Mouse (Mus musculus) brain, embryonic 14.5 days (tissue): ENCODE results near the gene Atp6v1e1. TPM values are rescaled to one million over a fixed set of nuclear protein-coding genes. Genes with fewer than 3 reads are reported as not detected.
A peak's percentile ranks its signal among the peaks of the same experiment; 100 is the strongest.

ENCODE experiments used
- DNase-seq: peaks from one replicate; pipeline ENCODE4 v3.0.0-alpha.2; 2011; ENCODE audit warnings: low read depth
- CTCF ChIP-seq: fragments of 200-500 bp; IDR thresholded peaks from 2 replicates; pipeline ENCODE4 v1.5.1; 2012; ENCODE audit warnings: inconsistent platforms, mild to moderate bottlenecking, moderate library complexity, borderline replicate concordance; ENCODE audit not compliant: insufficient read depth, insufficient read length; ENCODE audit errors: extremely low read depth
- POLR2A ChIP-seq: fragments of 200-500 bp; IDR thresholded peaks from 2 replicates; pipeline ENCODE4 v1.6.1; 2012; ENCODE audit warnings: mild to moderate bottlenecking, inconsistent platforms, borderline replicate concordance; ENCODE audit not compliant: poor library complexity, insufficient read depth, insufficient read length, severe bottlenecking; ENCODE audit errors: extremely low read depth
- polyA plus RNA-seq: library from polyadenylated mRNA; depleted of rRNA; stranded (reverse); fragments of >200 nt; gene quantifications from 2 replicates; pipeline ENCODE4 v1.2.3, GENCODE M21; 2012

The Atp6v1e1 gene
- polyA plus RNA-seq, 1 experiment, result 195 TPM

DNA sequence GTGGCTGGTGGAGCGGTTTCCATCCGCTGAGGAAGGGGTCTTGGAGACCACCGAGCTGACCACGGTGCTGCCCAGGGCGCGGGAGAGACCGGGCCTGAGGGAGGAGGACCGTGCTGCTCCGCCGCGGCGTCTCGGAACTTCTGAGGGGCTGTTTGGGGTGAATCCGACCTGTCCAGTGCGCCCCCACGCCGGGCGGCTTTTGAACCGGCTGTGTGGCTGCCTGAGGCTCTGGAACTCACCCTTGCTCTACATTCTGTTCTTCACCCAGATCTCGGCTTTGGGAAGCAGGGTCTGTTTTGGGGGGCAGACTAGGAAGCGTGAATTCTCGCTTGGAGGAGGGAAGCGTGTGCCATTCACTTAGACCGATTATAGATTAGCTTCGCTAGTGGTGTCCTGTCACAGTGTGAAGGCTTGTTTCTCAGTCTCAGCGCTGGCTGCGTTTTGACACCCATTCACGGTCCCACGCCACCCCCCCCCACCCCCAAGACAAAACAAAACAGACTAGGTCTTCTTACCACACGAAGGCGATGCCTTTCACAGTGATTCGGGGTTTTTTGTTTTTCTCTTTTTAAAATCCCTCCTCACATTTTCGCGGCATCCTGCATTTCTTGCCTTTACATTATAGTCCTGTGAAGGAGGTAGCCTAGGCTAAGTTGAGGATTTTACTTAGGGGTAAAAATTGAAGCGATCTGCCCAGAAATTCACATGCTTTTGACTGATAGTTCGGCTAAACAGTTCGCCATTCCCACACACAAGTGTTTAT lies 14.0 kb upstream of the Atp6v1e1 start:
- TF ChIP-seq POLR2A (no peak), CTCF (no peak)
- DNase-seq, result no peak

DNA sequence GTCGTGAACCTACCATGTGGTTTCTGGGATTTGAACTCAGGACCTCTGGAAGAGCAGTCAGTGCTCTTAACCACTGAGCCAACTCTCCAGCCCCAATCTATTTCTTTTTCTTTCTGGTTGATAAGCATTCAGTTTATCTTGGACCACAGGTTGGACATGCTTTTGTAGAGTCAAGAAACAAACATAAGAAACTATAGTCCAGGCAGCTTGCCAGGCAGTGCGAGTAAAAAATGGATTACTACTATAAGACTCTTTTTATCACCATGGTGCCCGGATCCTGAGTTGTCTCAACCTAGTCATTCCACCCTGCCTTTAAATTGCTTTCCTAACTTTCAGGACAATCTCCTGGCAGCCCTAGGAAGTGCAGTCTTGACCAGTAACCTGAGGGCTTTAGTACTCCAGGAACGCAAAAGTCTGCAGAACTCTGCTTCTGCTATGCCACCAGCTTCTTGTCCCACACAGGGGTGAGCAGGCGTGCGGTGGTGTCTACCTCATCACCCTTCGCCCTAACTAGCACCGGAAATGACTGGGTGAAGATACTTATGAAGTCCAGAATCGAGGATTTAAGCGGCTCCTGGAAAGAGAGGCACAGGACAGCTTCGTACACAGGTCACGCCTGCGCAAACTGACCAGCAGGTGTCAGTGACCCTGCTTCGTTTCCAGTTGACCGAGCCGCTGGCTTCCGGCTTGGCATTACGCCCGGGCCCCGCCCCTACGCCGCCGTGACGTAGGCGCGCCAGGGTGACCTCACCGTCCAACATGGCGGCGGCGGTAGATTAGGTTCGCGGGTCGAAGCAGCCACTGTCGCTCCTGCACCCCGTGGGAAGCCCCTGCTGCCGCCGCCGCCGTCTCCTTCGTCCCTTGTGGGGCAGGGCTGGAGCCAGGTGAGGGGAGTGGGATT lies 13.1 kb upstream of the Atp6v1e1 start, which contains the start of gene Bcl2l13:
TSS of gene Bcl2l13 (plus strand) at position 739 of the 901 bp plus-strand sequence.
- DNase-seq, result peak; percentile 93
- TF ChIP-seq CTCF (peak; percentile 16; the same call in 1 of the 2 replicates), POLR2A (peak; percentile 78)

DNA sequence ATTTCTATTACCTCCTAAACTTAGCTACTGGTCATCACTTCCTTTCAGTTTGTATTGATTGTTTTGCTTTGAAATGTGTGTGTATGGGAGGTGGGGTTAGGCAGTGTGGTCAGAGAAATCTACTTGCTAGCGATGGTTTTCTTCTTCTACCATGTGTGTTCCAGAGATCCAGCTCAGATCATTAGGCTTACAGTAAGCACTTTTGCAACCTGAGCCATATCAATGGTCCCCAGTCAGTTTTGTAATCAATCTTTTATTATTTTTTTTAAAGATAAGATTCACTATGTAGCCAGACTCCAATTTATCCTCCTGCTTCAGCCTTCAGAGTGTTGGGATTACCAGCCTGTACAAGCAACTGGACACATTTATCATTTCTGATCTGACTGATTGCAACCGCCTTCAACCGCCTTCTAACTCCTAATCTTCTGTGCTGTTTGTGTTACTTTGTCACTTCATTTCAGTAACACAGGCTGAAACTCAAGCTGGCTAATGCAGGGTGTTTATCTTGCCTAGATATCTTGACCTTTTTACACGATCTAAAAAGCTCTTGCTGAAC lies 12.3 kb upstream of the Atp6v1e1 start:
- no peak for DNase-seq
- TF ChIP-seq POLR2A, result no peak

DNA sequence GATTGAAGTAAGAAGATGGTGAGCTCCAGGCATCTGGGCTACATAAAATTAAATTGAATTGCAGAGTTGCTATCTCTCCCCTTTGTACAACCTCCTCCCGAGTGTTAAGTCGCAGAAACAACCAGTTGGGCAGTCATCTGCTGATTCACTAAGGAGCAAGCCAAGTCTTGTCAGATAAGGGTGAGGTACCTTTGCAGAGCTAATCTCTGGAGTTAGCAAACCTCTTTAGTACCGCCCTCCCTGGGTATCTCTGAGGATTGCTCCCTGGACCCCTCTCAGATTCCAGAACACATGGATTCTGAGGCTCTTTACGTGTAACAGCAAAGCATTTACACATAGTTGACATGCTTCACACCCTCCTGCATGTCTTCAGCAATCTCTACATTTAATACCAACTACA lies 9.5 kb upstream of the Atp6v1e1 start:
- no peak for DNase-seq
- TF ChIP-seq CTCF, result no peak
- no peak for TF ChIP-seq POLR2A

DNA sequence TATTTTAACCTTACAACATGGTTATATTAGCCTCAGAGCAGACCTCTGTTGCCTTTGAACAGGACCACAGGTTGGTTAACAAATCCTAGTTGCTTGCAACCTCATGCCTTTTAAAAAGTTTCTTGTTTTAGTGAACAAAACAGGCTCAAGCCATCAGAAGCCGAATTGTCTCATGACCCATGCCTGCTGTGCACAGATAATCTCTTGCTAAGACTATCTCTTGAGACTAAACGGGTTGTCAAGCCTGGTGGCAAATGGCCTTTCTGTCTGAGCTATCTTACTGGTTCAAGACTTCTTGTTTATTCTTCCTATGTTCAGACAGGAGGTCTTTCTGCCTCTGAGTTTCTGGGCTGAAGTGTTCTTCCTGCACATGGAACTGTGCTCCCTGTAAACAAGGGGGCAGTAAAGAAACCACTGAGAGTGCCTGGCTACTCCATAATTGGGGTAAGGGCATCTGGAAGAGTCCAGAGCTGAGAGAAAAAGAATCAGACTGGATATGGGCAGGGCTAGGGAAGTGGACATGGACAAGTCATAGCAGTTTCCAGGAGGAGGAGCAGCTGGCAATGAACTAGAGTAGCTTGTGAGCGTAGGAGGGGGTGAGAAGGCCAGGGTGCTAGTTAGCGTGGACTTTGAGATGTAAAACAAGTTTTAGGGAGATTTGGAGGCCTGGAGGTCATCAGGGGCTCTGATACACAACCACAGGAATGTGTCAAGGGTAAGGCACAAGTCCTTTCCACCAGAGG lies 8.4 kb upstream of the Atp6v1e1 start:
- TF ChIP-seq CTCF, result no peak
- TF ChIP-seq POLR2A, result no peak
- no peak for DNase-seq

DNA sequence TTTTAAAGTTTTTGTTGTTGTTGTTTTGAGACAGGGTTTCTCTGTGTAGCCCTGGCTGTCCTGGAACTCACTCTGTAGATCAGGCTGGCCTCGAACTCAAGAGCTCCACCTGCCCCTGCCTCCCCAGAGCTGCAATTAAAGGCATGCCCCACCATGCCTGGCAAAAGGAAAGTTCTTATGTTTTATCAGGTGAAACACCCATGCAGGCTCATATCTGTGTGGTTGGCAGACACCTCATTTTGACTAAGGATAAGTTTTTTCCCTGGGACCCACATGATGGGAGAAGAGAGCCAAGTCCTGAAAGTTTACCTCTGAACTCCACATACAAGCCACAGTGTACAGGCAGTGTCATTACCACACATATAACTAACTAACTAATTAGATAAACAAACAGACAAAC lies 7.5 kb upstream of the Atp6v1e1 start:
- no peak for DNase-seq
- no peak for TF ChIP-seq POLR2A
- no peak for TF ChIP-seq CTCF

DNA sequence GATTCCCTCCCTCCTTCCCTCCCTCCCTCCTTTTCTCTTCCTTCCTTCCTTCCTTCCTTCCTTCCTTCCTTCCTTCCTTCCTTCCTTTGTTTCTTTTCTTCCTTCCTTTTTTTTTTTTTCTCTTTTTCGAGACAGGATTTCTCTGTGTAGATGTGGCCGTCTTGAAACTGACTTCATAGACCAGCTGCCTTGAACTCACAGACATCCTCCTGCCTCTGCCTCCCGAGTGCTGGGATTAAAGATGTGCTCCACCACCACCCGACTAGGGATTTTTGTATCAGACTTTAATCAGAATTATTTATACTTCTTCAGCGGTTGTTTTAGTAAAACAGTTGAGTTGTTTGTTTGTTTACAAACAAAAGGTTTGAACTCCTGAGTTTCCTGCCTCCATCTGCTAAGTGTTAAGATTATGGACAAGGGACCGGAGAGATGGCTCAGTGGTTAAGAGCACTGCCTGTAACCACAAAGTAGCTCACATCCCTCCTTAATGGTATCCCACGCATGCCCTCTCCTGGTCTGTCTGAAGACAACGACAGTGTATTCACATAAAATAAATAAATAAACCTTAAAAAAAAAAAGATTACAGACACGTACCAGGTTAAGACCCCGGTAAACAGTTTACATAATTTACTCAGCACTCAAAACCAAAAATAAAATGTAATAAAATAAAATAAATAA lies 483 bp upstream of the Atp6v1e1 start:
- no peak for TF ChIP-seq CTCF
- TF ChIP-seq POLR2A, result no peak
- peak; percentile 41 for DNase-seq

DNA sequence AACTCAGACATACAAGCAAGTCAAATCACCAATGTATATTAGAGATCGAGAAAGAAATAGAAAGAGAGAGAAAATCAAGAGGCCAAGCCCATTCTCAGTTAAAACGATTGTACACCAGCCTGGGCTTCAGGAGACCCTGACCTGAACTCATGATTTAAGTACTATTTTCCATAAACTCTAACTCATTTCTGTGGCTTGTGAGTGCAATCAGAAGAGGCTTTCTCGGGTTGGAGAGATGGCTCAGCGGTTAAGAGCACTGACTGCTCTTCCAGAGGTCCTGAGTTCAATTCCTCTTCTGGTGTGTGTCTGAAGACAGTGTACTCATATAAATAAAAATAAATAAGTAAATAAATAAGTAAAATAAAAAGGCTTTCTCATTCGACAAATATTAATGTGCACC lies 878 bp downstream of the Atp6v1e1 start:
- DNase-seq, result no peak
- no peak for TF ChIP-seq CTCF
- TF ChIP-seq POLR2A, result no peak

DNA sequence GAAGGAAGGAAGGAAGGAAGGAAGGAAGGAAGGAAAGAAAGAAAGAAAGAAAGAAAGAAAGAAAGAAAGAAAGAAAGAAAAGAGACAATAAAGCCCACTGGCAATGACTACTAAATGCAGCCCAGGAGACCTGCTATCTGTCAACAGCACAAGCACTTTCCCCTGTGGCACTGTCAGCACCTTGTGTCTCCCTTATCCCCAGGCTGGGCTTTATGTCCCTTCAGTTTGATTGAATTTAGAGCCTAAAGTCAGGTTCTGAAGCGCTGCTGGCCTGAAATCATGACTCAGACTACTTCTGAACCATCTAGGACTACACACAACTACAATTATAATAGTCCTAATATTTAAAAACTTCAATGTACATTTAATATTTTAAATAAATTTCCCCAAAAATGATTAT lies 1.7 kb downstream of the Atp6v1e1 start:
- no peak for DNase-seq
- no peak for TF ChIP-seq POLR2A
- TF ChIP-seq CTCF, result no peak

DNA sequence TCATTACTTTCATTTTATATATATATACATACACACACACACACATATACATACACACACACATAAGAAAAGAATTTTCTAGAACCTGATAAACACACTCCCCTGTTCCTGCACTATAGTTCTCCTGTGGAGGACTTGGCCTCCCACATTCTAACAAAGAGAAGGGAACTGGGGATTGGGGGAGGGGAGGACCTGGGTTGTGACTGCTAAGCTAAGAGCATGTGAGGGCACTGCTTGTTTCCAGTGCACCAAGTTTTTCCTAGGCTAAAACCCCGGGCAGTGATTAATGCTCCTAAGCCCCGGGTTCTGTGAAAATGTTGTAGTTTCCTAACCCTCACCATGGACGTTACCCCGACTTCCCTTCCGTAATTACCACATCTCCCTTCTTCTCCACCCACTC lies 2.4 kb downstream of the Atp6v1e1 start:
- no peak for TF ChIP-seq POLR2A
- no peak for TF ChIP-seq CTCF
- DNase-seq, result no peak
